Mouse (Mus musculus) WW6 (cell line): ENCODE measurements around the gene Dnhd1.
"Not testable (repeated sequence)": the region's sequence is repeated elsewhere in the genome, so short reads cannot be mapped to it uniquely, and the experiment has no call there.

Experiments used
- DNase-seq: peaks from one replicate; pipeline ENCODE4 v3.0.0-alpha.2; 2013; ENCODE audit warnings: low read depth, low spot score

Dnhd1 gene

DNA sequence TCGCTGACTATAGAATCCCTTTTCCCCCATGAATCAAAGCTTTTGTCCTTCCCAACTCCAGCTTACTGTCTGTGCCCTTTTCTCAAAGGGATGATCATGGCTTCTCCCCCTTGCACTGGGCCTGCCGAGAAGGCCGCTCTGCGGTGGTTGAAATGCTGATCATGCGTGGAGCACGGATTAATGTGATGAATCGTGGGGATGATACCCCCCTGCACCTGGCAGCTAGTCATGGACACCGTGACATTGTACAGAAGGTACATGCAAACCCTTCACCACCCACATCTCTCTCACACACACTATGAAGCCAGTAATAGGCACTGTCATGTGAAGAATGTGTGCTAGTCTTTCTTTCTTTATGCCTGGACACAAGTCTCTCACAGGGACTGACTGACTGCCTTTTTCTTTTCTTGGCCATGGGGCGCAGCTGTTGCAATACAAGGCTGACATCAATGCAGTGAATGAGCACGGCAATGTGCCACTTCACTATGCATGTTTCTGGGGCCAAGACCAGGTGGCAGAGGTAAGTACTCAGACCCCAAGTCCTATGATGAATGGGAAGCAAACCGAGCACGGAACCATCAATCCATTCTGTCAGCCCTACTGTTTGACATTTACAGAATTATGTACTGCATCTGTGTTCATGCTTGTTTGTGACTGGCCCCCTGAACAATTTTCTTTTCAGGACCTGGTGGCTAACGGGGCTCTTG lies 89.6 kb downstream of the Dnhd1 start:
- DNase-seq = no peak

DNA sequence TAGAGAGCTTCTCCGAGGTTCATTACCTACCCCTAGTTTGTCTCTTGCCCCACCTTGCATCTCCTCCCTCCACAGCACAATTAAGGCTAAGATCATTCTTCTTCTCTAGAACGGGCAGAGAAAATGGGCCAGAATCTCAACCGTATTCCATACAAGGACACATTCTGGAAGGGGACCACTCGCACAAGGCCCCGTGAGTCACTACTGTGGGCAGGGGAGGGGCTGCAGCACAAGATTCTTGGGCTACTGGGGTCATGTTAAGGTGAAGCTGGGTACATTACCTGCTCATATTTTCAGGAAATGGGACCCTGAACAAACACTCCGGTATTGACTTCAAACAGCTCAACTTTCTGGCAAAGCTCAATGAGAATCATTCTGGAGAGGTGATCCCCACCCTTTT lies 90.2 kb downstream of the Dnhd1 start:
- no peak for DNase-seq

- no peak for DNase-seq
These were observed 91.4 kb downstream of the Dnhd1 start for GRCm38 (mm10) chr7:105741978-105742377.

DNA sequence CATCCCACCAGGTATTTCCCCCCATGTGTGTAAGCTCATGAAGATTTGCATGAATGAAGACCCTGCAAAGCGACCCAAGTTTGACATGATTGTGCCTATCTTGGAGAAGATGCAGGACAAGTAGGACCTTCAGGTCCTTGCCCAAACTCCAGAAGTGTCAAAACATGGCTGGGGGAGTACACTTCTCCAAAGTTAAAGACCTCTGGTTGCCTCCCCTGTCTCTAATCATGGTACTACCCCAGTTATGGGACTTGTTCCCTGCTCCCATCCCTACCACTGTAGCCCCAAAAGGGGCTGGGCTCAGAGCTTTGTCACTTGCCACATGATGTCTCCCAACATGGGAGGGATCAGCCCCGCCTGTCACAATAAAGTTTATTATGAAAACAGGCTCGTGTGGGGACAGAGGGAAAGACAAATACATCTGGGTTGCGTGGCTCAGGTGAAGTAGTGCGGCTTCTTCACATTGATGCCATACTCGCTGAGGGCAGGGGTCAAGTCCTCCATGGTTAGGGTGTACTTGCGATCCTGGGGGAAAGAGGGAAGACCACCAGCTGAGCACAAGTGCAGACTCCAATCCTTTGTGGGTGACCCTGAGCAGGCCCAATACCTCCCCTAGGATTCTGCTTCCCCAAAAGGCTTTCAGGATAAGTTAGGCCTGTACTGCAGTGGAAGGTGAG lies 92.0 kb downstream of the Dnhd1 start:
- DNase-seq = not testable (repeated sequence)

- DNase-seq = not testable (repeated sequence)
These were observed 92.8 kb downstream of the Dnhd1 start for GRCm38 (mm10) chr7:105743246-105743925.

DNA sequence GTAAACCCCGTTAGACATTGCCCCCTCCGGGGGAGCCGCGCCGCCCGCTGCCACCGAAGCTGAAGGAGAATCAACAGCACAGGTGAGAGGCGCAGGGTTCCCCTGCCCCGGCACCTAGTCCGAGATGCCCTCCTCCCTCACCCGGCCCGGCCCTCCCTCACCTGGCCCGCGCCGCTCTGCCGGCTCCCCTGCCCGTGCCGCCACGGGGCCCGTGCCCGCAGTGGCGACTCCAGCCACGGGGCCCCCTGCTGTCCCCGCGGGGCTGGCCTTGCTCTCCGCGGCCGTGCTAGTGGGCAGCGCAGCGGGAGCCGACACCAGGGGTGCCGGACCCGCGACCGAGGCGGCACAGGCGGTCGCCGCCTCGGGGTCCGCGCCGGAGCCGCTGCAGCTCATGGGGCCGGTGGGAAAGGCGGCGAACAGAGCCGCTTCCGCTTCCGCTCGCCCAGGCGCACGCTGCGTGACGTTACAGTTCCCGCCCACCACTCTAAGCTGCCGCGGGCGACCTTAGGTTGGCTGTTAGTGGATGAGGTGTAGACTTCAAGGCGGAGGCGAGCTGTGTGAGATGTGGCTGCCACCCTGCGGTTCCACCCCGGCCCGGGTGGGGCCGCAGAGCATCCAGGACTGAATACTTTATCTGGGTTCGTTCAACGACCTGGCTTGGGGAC lies 93.4 kb downstream of the Dnhd1 start, which contains the start of gene Taf10:
Gene Taf10 (minus strand): TSS at position 436 of the 665 bp plus-strand sequence.
- DNase-seq = peak; percentile 84

DNA sequence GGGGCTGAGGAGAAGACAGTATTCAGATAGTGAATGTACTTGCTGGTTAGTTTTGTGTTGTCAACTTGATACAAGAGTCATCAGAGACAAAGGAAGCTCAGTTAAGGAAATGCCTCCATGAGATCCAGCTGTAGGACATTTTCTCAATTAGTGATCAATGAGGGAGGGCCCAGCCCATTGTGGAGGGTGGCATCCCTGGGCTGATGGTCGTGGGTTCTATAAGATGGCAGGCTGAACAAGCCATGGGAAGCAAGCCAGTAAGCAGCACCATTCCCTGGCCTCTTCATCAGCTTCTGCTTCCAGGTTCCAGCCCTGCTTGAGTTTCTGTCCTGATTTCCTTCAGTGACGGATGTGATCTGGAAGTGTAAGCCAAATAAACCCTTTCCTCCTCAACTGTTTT lies 97.1 kb downstream of the Dnhd1 start:
- DNase-seq = no peak

DNA sequence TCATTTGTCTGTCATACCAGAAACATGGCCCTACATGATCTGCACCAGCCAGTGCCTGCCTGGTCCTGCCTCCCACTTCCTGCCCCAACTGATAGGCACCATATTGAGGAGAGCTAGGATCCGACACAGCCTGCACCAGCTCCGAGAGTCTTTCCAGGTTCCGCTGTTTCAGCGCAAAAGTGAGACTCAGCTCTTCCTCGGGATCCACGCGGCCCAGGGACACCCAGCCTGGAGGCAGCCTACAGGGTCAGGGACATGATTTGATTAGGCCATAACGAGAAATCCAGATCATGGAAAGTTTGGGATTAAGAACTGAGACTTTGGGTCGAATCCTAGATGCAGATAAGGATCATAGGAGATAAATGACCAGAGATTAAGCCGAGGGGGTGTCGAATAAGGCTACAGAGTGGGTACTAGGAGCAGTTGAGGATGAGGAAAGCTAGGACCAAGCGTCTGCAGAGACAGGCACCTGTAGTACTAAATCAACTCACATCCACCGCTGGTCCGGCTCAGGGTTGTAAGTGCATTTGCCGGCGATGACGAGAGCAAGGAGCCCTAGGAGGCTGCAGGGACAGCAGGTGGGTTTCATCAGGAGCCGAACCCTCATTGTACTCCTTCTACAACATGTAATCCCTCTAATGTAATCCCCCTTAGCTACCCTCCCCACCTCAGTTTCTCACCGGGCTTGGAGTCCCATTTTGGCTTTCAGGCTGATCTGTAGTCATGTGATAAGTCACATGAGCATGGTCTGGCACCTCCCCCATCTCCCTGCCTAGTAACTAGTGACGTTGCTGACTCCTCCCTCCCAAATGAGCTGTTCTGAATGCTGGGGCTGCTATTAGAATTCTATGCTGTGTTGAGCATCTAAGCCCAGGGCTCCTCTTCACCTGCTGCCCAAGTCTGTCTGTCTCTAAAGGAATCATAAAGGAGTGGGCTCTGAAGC lies 101.1 kb downstream of the Dnhd1 start, which contains the start of gene Tpp1:
Gene Tpp1 (minus strand): TSS at position 745 of the 943 bp plus-strand sequence.
- DNase-seq = peak; percentile 72

DNA sequence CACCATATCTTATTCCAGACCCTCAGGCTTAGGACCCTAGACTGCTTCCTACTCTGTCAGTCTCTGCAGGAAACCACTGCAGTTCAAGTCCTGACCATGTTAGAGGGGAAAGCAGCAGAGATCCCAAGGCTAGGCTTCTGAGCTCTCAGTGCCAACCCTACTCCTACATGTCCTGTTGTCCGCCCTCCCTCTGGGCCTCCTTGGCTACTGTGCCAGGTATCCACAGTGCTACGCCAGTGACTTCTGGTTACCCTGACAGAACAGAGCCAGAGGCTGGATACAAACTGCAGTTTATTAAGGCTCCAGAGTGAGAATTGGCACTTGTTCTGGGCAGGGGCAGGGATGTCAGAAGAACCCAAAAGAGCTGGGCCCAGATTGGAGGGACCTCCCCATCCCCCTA lies 102.1 kb downstream of the Dnhd1 start:
- DNase-seq = no peak

- no peak for DNase-seq
These were observed 102.7 kb downstream of the Dnhd1 start for GRCm38 (mm10) chr7:105753281-105753680.

GRCm38 (mm10) chr7:105761813-105762484 lies 111.3 kb downstream of the Dnhd1 start:
- DNase-seq = no peak

DNA sequence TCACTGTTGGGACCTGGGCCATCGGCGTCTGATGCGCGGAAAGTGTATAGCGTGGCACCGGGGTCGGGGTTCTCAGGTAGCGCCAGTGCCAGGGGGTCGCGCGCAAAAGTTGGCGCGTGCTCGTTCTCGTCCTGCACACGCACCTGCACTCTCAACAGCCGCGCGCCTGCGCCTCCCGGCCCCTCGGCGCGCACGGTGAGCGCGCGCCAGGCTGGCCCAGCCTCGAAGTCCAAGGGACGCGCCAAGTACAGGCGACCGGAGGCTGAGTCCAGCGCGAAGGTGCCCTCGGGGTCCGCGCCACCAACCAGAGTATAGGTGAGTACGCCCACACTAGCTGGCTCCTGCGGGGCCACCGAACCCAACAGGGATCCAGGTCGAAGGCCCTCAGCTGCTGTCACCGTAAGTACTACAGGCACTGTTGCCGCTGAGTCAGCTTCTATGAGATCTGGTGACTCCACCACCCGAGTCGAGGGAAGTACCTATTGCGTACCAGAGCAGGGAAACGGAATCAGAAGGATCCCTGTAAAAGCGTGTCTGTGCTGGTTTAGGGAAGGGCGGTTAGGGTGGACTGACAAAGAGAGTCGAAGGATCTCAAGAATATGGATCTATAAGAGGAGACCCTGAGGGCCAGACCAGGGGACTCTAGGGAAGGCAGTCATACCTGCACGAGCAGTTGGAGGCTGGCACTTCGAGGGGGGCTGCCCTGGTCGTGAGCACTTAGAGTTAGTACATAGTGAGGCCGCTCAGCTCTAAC lies 112.1 kb downstream of the Dnhd1 start:
- DNase-seq = no peak

GRCm38 (mm10) chr7:105764331-105764730 lies 113.7 kb downstream of the Dnhd1 start:
- DNase-seq = no peak

DNA sequence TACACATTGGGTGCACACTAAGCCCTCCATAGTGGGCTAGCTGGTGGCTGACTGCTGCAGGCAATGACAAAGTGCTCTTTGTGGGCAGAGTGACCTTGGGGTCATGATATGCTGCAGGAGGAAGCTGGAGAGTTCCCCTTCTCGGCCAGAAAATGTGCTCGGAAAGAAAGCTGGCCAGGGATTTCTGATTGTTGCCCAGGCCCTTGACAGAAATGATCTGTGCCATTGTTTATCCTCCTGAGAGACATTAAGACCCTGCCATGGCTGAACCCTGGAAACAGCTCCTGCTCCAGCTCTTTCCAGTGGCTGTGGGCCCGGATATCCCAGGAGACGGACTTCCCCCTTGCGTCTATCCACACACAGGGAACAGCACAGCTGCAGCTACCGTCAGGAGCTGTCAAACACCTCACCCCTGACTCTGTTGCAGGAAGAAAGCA lies 117.1 kb downstream of the Dnhd1 start:
- no peak for DNase-seq

DNA sequence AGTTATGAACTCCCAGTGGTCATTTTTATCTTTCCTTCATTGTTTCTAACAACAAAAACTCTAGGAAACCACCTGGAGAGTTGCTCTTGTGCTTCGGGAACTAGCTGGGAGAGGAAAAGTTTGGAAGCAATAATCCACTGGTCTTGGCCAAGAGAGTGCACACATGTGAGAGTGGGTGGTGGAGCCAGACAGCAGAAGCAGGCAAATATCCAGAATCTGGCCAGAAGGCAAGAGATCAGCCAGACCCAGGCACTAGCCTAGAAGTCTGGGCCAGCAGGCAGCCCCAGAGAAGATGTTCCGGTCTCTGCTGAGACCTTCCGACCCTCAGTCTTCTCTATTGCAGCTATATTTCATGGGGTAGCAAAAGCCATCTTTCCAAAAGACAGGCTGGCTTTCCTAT lies 119.3 kb downstream of the Dnhd1 start:
- no peak for DNase-seq
